In genomic region chr2:37771618-37772285, GRCm38 (mm10) we compare ENCODE assay signal across 7 mouse cellular contexts. TPM values are rescaled to one million over a fixed set of nuclear protein-coding genes. Genes with fewer than 3 reads are reported as not detected.
A peak's percentile ranks its signal among the peaks of the same experiment; 100 is the strongest.
DNase-seq lines count a peak whose midpoint lies in the region; ATAC-seq and TF ChIP-seq lines count a peak whose summit lies in the region.

No protein-coding gene starts in this region.

- no peak overlapping the region for H3K27ac ChIP-seq in intestine, postnatal 0 days (ENCODE audit: low read depth, low read length)
- no peak overlapping the region for H3K27ac ChIP-seq in midbrain, embryonic 12.5 days (replicated peaks)
- no peak overlapping the region for H3K27ac ChIP-seq in small intestine, adult 2 months (ENCODE audit: insufficient read depth, low read depth, low read length)

- intact Hi-C loops in left cerebral cortex, postnatal 4 days (cut with DNase I), result loop anchor here (5.0 kb wide), 2 partner anchors 69 to 254 kb away; partner anchors contain the start of genes Gpr21 and Strbp

- H3K9me3 ChIP-seq in intestine, postnatal 0 days (ENCODE audit: control insufficient read depth), result no peaks in the 10 kb centered on the region
- H3K9me3 ChIP-seq in midbrain, embryonic 12.5 days, result no peaks in the 10 kb centered on the region

- 1% methylated on average over 18 of the region's 18 CpGs for WGBS in intestine, postnatal 0 days
- WGBS in midbrain, embryonic 12.5 days, result 1% methylated on average over 18 of the region's 18 CpGs
- 1% methylated on average over 18 of the region's 18 CpGs for WGBS in small intestine, adult 2 months

- no peaks in the 10 kb centered on the region for H3K36me3 ChIP-seq in intestine, postnatal 0 days (ENCODE audit: control insufficient read depth, insufficient read depth)
- H3K36me3 ChIP-seq in midbrain, embryonic 12.5 days, result no peaks in the 10 kb centered on the region
- no peaks in the 10 kb centered on the region for H3K36me3 ChIP-seq in small intestine, adult 2 months (ENCODE audit: control insufficient read depth, insufficient read depth, low read length)

- peak; percentile 70 for ATAC-seq in intestine, postnatal 0 days
- ATAC-seq in midbrain, embryonic 12.5 days (ENCODE audit: low FRiP score, low read depth), result peak; percentile 35; the same call in 1 of the 2 replicates

- H3K4me3 ChIP-seq in intestine, postnatal 0 days (ENCODE audit: low read depth, low read length), result peak overlapping the region; percentile 45
- peak overlapping the region; percentile 38 for H3K4me3 ChIP-seq in midbrain, embryonic 12.5 days
- peak overlapping the region; percentile 59 for H3K4me3 ChIP-seq in small intestine, adult 2 months (ENCODE audit: low read depth, low read length)

- H3K9ac ChIP-seq in intestine, postnatal 0 days (ENCODE audit: low read depth, low read length), result no peak overlapping the region
- 0 out of 2 replicates have a peak overlapping the region, but pooled peaks have one; percentile 37 for H3K9ac ChIP-seq in midbrain, embryonic 12.5 days (replicated peaks)

- DNase-seq in adrenal gland, adult 8-10 months, result peak; percentile 75
- peak; percentile 93 for DNase-seq in embryo, embryonic 9.5 days (ENCODE audit: extremely low spot score)
- peak; percentile 28 for DNase-seq in gonadal fat pad, adult 2 months (ENCODE audit: low read depth)
- peak; percentile 89 for DNase-seq in left cerebral cortex, postnatal 4 days

- H3K27me3 ChIP-seq in intestine, postnatal 0 days (replicated peaks; ENCODE audit: control insufficient read depth, insufficient read depth, low read length), result no peaks in the 10 kb centered on the region; the same call in 1 of the 2 replicates
- H3K27me3 ChIP-seq in midbrain, embryonic 12.5 days, result peaks cover 24% of the 10 kb centered on the region
- no peaks in the 10 kb centered on the region for H3K27me3 ChIP-seq in small intestine, adult 2 months (ENCODE audit: control insufficient read depth, insufficient read depth, low read length)

- H3K4me1 ChIP-seq in intestine, postnatal 0 days (replicated peaks; ENCODE audit: control insufficient read depth, insufficient read depth, low read length), result 0 out of 2 replicates have a peak, but pooled peaks cover 3% of the 10 kb centered on the region
- H3K4me1 ChIP-seq in midbrain, embryonic 12.5 days, result peaks cover 50% of the 10 kb centered on the region
- H3K4me1 ChIP-seq in small intestine, adult 2 months (ENCODE audit: control insufficient read depth, insufficient read depth, insufficient read length, low read length), result no peaks in the 10 kb centered on the region

- peak overlapping the region; percentile 65 for H3K4me2 ChIP-seq in intestine, postnatal 0 days (replicated peaks; ENCODE audit: low read depth)
- H3K4me2 ChIP-seq in midbrain, embryonic 12.5 days (replicated peaks), result peak overlapping the region; percentile 49

- TF ChIP-seq CTCF in intestine, postnatal 0 days (IDR thresholded peaks at IDR 0.05; ENCODE audit: low read depth), result peak; percentile 82
- peak; percentile 86 for TF ChIP-seq CTCF in small intestine, adult 2 months (IDR thresholded peaks at IDR 0.05; ENCODE audit: extremely low read depth, insufficient read length, insufficient replicate concordance, low read depth, low read length)

- TF ChIP-seq POLR2A in small intestine, adult 2 months (IDR thresholded peaks at IDR 0.05; ENCODE audit: low read depth, low read length), result peak; percentile 37; the same call in 1 of the 2 replicates

RNA-seq across cellular contexts. Expression of gene Crb2, which starts 4.3 kb away (rescaled TPM):
- total RNA-seq in adrenal gland, adult 8-10 months (2022), result 1 to 10 TPM in 1 of 4 experiments, under 1 TPM in 3; 0.20 to 1.1 (median 0.57) TPM
- 0.84 and 0.92 TPM in 2 replicates for polyA plus RNA-seq in gonadal fat pad, adult 2 months (2012; rRNA removed)
- 0.51 and 0.60 TPM in 2 replicates for polyA plus RNA-seq in intestine, postnatal 0 days (2015; fragmentation: Nextera tagmentation; extraction: Ambion mirVana)
- 1 to 10 TPM; 3.9 to 4.6 TPM for total RNA-seq in left cerebral cortex, postnatal 4 days (2021)
- polyA plus RNA-seq in midbrain, embryonic 12.5 days (2016; fragmentation: Nextera tagmentation; extraction: Ambion mirVana), result 21.8 and 24.2 TPM in 2 replicates
- 0.14 and 0.48 TPM in 2 replicates for polyA plus RNA-seq in small intestine, adult 2 months (2012; rRNA removed)

Comparison
In these comparisons a context has a peak if more than half of its experiments do, and no peak if none do; other contexts are left out.
1. DNase-seq: peak in every context shown above with its lines; median percentile 93 in embryo, embryonic 9.5 days; 89 in left cerebral cortex, postnatal 4 days; 75 in adrenal gland, adult 8-10 months; 28 in gonadal fat pad, adult 2 months.
2. RNA of gene Crb2, which starts 4.3 kb away (polyA plus RNA-seq): 21.8 to 24.2 TPM in midbrain, embryonic 12.5 days; 0.84 to 0.92 TPM in gonadal fat pad, adult 2 months, 0.51 to 0.60 TPM in intestine, postnatal 0 days and 0.14 to 0.48 TPM in small intestine, adult 2 months; every median in the first group is over 10 times any median in the second.
3. Peak in every context shown above with its lines, with median percentiles within 50 percentile points of each other: H3K4me3 ChIP-seq.